Mouse (Mus musculus): ENCODE measurements around the gene Egfr. TPM values are rescaled to one million over a fixed set of nuclear protein-coding genes. Genes with fewer than 3 reads are reported as not detected.

The Egfr gene
- polyA plus RNA-seq, 1 experiment = not detected

GRCm38 (mm10) chr11:16950226-16950975, 198.4 kb downstream of the Egfr start:
- Histone ChIP-seq H3K27ac (ENCODE audit: insufficient read depth, low read depth, low read length) (no peak overlapping the region), H3K4me3 (ENCODE audit: insufficient read depth, low read depth, low read length) (peak overlapping the region; percentile 93), H3K4me1 (ENCODE audit: control insufficient read depth, insufficient read depth, low read length) (peaks cover 3% of the 10 kb centered on the region; the same call in 1 of the 2 replicates)
- TF ChIP-seq CTCF (IDR thresholded peaks at IDR 0.05; ENCODE audit: insufficient read depth, low read depth, low read length) (no peak), POLR2A (IDR thresholded peaks at IDR 0.05; ENCODE audit: insufficient read depth, low read depth, low read length) (no peak)
- WGBS = 29% methylated on average over 13 of the region's 13 CpGs

GRCm38 (mm10) chr11:16950976-16951760, 199.2 kb downstream of the Egfr start, which contains the start of gene Fbxo48:
TSS of gene Fbxo48 (plus strand) at chr11:16951375.
- Histone ChIP-seq H3K4me1 (ENCODE audit: control insufficient read depth, insufficient read depth, low read length) (peaks cover 3% of the 10 kb centered on the region; the same call in 1 of the 2 replicates), H3K4me3 (ENCODE audit: insufficient read depth, low read depth, low read length) (peak within 1 kb of the TSS; percentile 93), H3K27ac (ENCODE audit: insufficient read depth, low read depth, low read length) (no peak within 1 kb of the TSS)
- TF ChIP-seq POLR2A (IDR thresholded peaks at IDR 0.05; ENCODE audit: insufficient read depth, low read depth, low read length) (no peak), CTCF (IDR thresholded peaks at IDR 0.05; ENCODE audit: insufficient read depth, low read depth, low read length) (no peak)
- under 1% methylated on average over 38 of the region's 38 CpGs for WGBS

GRCm38 (mm10) chr11:16951761-16952010, 199.7 kb downstream of the Egfr start:
- H3K4me3 ChIP-seq (ENCODE audit: insufficient read depth, low read depth, low read length) = peak overlapping the region; percentile 93
- WGBS = under 1% methylated on average over 9 of the region's 9 CpGs
- no peak overlapping the region for H3K27ac ChIP-seq (ENCODE audit: insufficient read depth, low read depth, low read length)
- H3K4me1 ChIP-seq (ENCODE audit: control insufficient read depth, insufficient read depth, low read length) = peaks cover 3% of the 10 kb centered on the region; the same call in 1 of the 2 replicates
- TF ChIP-seq POLR2A (IDR thresholded peaks at IDR 0.05; ENCODE audit: insufficient read depth, low read depth, low read length) (no peak), CTCF (IDR thresholded peaks at IDR 0.05; ENCODE audit: insufficient read depth, low read depth, low read length) (no peak)

- 93% methylated on average over 6 of the region's 6 CpGs for WGBS
- H3K4me3 ChIP-seq (ENCODE audit: insufficient read depth, low read depth, low read length) = no peak overlapping the region
- TF ChIP-seq POLR2A (IDR thresholded peaks at IDR 0.05; ENCODE audit: insufficient read depth, low read depth, low read length) = no peak
- TF ChIP-seq CTCF (IDR thresholded peaks at IDR 0.05; ENCODE audit: insufficient read depth, low read depth, low read length) = no peak
Measured at GRCm38 (mm10) chr11:16956115-16956862, 204.3 kb downstream of the Egfr start.

GRCm38 (mm10) chr11:16957030-16957429, 205.0 kb downstream of the Egfr start:
- Histone ChIP-seq H3K27ac (ENCODE audit: insufficient read depth, low read depth, low read length) (no peak overlapping the region), H3K4me3 (ENCODE audit: insufficient read depth, low read depth, low read length) (no peak overlapping the region), H3K4me1 (ENCODE audit: control insufficient read depth, insufficient read depth, low read length) (no peaks in the 10 kb centered on the region)
- WGBS = 95% methylated on average over 6 of the region's 6 CpGs
- no peak for TF ChIP-seq CTCF (IDR thresholded peaks at IDR 0.05; ENCODE audit: insufficient read depth, low read depth, low read length)
- TF ChIP-seq POLR2A (IDR thresholded peaks at IDR 0.05; ENCODE audit: insufficient read depth, low read depth, low read length) = no peak

More at GRCm38 (mm10) chr11:16956115-16956862, 204.3 kb downstream of the Egfr start:
- H3K27ac ChIP-seq (ENCODE audit: insufficient read depth, low read depth, low read length) = no peak overlapping the region
- H3K4me1 ChIP-seq (ENCODE audit: control insufficient read depth, insufficient read depth, low read length) = peaks cover 3% of the 10 kb centered on the region; the same call in 1 of the 2 replicates

- H3K4me1 ChIP-seq (ENCODE audit: control insufficient read depth, insufficient read depth, low read length) = no peaks in the 10 kb centered on the region
- no peak overlapping the region for H3K4me3 ChIP-seq (ENCODE audit: insufficient read depth, low read depth, low read length)
- no peak overlapping the region for H3K27ac ChIP-seq (ENCODE audit: insufficient read depth, low read depth, low read length)
- no peak for TF ChIP-seq CTCF (IDR thresholded peaks at IDR 0.05; ENCODE audit: insufficient read depth, low read depth, low read length)
- no peak for TF ChIP-seq POLR2A (IDR thresholded peaks at IDR 0.05; ENCODE audit: insufficient read depth, low read depth, low read length)
- WGBS = 87% methylated on average over 1 of the region's 1 CpGs
Measured at GRCm38 (mm10) chr11:16958520-16958919, 206.5 kb downstream of the Egfr start.

Other genes starting within 250 kb of the Egfr start
- gene Sec61g, start 243.7 kb upstream of the Egfr start, polyA plus RNA-seq (2012; ENCODE audit: insufficient read depth, insufficient read length, low replicate concordance, missing spikeins) = not detected in 2 replicates
- not detected in 2 replicates for gene Fbxo48, start 199.2 kb downstream of the Egfr start, polyA plus RNA-seq (2012; ENCODE audit: insufficient read depth, insufficient read length, low replicate concordance, missing spikeins)

All from olfactory bulb, adult 2 months (tissue).